Mouse (Mus musculus) lung, embryonic 15.5 days (tissue): ENCODE results near the gene Runx1. TPM values are rescaled to one million over a fixed set of nuclear protein-coding genes. Genes with fewer than 3 reads are reported as not detected.

Experiments
- ATAC-seq: fragments of 200-750 bp; cut with Nextera tagmentation; 2 replicates; pipeline ENCODE4 v1.8.0; 2017; ENCODE audit warnings: moderate number of reproducible peaks, borderline replicate concordance; ENCODE audit not compliant: low FRiP score, low TSS enrichment; ENCODE audit errors: extremely low read depth
- H3K27ac ChIP-seq: fragments of 300-500 bp; sonication (generic); 2 replicates; pipeline ENCODE4 v1.5.1; 2015; ENCODE audit warnings: moderate library complexity, mild to moderate bottlenecking, inconsistent platforms
- H3K27me3 ChIP-seq: fragments of 300-500 bp; sonication (generic); 2 replicates; pipeline ENCODE4 v1.6.1; 2015; ENCODE audit warnings: inconsistent platforms
- H3K36me3 ChIP-seq: fragments of 300-500 bp; sonication (generic); 2 replicates; pipeline ENCODE4 v1.6.1; 2015; ENCODE audit warnings: inconsistent platforms
- H3K4me1 ChIP-seq: fragments of 300-500 bp; sonication (generic); 2 replicates; pipeline ENCODE4 v1.6.1; 2015; ENCODE audit warnings: inconsistent platforms
- H3K4me2 ChIP-seq: fragments of 300-500 bp; sonication (generic); 2 replicates; pipeline ENCODE4 v1.6.1; 2015; ENCODE audit warnings: inconsistent platforms, mild to moderate bottlenecking, moderate library complexity
- H3K4me3 ChIP-seq: fragments of 300-500 bp; sonication (generic); 2 replicates; pipeline ENCODE4 v1.5.1; 2015; ENCODE audit warnings: mild to moderate bottlenecking, inconsistent platforms
- H3K9ac ChIP-seq: fragments of 300-500 bp; sonication (generic); 2 replicates; pipeline ENCODE4 v1.6.1; 2015; ENCODE audit warnings: inconsistent platforms
- H3K9me3 ChIP-seq: fragments of 300-500 bp; sonication (generic); 2 replicates; pipeline ENCODE4 v1.6.1; 2016; ENCODE audit warnings: inconsistent platforms
- WGBS: fragments of 180-500 bp; shearing (Covaris S2); methylation state at CpG from one replicate; pipeline ENCODE4 v1.1.7; 2015; 5-methylcytosine and 5-hydroxymethylcytosine counted together
- polyA plus RNA-seq: library from polyadenylated mRNA; unstranded; fragments of >200 nt; fragmentation: Nextera tagmentation; extraction: Ambion mirVana; gene quantifications from 2 replicates; pipeline ENCODE4 v1.2.1, GENCODE M21; 2015

Gene Runx1
- polyA plus RNA-seq, 1 experiment from 2014 or later = 10.6 TPM

DNA sequence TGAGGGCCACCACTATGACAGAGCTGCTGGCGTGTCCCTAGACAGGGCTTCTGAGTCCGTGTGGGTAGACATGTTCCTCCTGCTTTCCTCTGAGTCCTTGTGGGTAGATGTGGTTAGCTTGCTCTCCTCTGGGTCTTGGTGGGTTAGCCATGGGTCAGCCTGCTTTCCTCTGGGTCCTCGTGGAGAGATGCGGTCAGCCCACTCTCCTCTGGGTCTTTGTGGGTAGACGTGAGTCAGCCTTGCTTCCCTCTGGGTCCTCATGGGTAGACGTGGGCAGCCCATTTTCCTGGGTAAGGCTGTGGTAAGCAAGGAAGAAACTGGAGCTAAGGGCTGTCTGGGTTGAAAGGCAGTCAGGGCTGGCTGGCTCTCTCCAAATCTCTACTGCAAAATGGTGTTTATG, 26.3 kb upstream of the Runx1 start:
- WGBS = 92% methylated on average over 6 of the region's 6 CpGs
- no peaks in the 10 kb centered on the region for H3K27me3 ChIP-seq

GRCm38 (mm10) chr16:92850416-92850815, 24.5 kb upstream of the Runx1 start:
- Histone ChIP-seq H3K9ac (no peak overlapping the region), H3K9me3 (no peaks in the 10 kb centered on the region), H3K27me3 (no peaks in the 10 kb centered on the region), H3K4me2 (no peak overlapping the region), H3K4me3 (no peak overlapping the region), H3K36me3 (no peaks in the 10 kb centered on the region), H3K27ac (no peak overlapping the region), H3K4me1 (peaks cover 17% of the 10 kb centered on the region)
- peak; percentile 69 for ATAC-seq
- WGBS = 31% methylated on average over 3 of the region's 3 CpGs

More for the DNA sequence above, 26.3 kb upstream of the Runx1 start:
- ATAC-seq = no peak
- Histone ChIP-seq H3K4me3 (no peak overlapping the region), H3K36me3 (no peaks in the 10 kb centered on the region), H3K27ac (no peak overlapping the region), H3K4me1 (peaks cover 8% of the 10 kb centered on the region; the same call in 1 of the 2 replicates), H3K9ac (no peak overlapping the region), H3K4me2 (no peak overlapping the region), H3K9me3 (no peaks in the 10 kb centered on the region)

DNA sequence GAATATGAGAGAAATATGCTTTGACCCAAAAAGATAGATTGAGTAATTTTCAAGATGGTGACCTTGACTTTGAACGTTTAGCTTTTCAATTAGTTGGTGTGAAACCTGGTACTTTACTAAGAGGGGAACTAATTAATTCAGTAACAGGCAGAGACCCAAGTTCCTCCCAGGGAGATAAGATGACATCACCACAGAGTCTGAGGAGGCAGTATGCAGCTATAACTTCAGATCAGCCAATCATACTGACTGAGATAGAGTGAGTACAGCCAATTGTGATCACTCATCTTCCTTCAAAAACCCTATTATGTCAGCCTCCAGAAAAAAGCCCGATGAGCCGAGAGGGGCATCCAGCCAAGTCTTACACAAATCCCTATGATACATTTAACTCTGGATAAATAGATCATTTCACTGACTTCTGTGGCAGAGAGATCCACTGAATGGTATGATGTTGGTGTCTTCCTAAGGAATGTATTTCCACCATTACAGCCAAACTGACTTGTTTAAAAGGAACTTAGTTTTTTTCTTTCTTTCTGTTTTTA, 21.9 kb upstream of the Runx1 start:
- Histone ChIP-seq H3K4me3 (no peak overlapping the region), H3K4me1 (peaks cover 24% of the 10 kb centered on the region), H3K9me3 (no peaks in the 10 kb centered on the region), H3K27me3 (no peaks in the 10 kb centered on the region), H3K27ac (no peak overlapping the region), H3K9ac (no peak overlapping the region), H3K4me2 (no peak overlapping the region), H3K36me3 (no peaks in the 10 kb centered on the region)
- 52% methylated on average over 3 of the region's 3 CpGs for WGBS
- no peak for ATAC-seq

DNA sequence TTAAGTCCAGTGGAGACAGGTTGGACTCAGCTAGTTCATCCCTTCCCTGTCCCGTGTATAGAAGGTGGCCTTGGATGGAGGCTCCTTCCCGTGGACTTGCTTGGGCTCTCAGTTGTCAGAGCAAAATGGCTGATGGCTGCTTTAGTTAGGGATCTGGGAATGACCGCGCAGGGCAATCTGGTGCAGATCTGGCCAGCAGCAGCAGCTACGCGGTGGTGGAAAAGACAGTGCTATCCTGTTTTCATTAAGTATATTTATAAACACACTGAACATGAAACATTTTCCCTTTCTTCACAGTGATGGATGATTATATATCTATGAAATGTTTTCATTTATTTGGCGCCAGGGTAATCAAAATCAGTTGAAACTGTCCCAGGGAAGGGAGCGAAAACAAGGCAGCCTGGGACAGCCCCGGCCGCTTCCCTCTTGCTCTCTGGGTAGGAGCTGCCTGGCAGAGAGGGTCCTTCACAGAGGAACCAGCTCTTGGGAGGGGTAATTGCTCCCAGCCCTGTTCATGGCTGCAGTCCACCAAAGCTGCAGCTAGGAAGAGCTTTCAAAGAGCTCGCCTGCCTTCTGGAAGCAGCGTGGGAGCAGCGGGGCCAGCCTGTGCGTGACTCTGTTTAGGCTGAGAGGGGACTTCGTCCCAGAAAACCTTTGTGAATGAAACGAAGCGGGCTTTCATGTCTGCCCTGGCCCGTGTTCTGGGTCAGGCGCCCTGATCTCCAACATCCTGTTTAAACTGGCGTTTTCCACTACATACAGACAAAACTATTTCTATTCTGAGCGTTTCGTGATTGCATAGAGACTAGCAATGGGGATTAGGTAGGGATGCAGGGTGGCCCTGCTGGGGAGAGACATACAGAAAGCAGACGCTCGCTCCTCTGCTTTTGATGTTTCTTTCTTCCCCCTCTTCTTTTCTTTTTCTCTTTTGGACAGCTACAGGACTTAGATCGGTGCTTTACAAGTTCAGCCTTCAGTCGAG, 19.6 kb upstream of the Runx1 start:
- Histone ChIP-seq H3K4me1 (peaks cover 24% of the 10 kb centered on the region), H3K4me2 (peak overlapping the region; percentile 40), H3K4me3 (no peak overlapping the region), H3K27ac (peak overlapping the region; percentile 86), H3K36me3 (no peaks in the 10 kb centered on the region), H3K9ac (no peak overlapping the region), H3K9me3 (no peaks in the 10 kb centered on the region), H3K27me3 (no peaks in the 10 kb centered on the region)
- WGBS = 23% methylated on average over 26 of the region's 26 CpGs
- peak; percentile 85 for ATAC-seq

GRCm38 (mm10) chr16:92838709-92839108, 12.8 kb upstream of the Runx1 start:
- no peaks in the 10 kb centered on the region for H3K27me3 ChIP-seq
- no peak for ATAC-seq
- H3K27ac ChIP-seq = no peak overlapping the region
- no peaks in the 10 kb centered on the region for H3K9me3 ChIP-seq
- no peak overlapping the region for H3K4me2 ChIP-seq
- no peak overlapping the region for H3K9ac ChIP-seq
- H3K4me3 ChIP-seq = no peak overlapping the region
- H3K36me3 ChIP-seq = no peaks in the 10 kb centered on the region
- H3K4me1 ChIP-seq = no peaks in the 10 kb centered on the region

DNA sequence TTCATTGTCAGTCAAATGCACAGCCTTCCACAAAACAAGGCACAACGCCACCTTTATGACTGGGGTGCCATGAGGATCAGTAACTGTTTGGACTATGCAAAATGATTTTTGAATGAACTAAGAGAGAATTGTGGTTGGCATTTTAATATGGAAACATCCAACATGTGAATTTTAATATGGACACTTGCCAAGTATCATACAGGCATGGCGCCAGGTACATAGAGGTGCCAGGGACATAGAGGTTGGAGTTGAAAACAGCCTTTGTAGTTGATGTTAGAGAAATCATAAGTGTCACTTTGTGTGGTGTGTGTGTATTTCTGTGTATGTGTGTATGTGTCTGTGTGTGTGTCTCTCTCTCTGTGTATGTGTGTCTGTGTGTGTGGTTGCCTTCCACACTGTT, 5.4 kb upstream of the Runx1 start:
- no peak for ATAC-seq
- no peak overlapping the region for H3K9ac ChIP-seq

DNA sequence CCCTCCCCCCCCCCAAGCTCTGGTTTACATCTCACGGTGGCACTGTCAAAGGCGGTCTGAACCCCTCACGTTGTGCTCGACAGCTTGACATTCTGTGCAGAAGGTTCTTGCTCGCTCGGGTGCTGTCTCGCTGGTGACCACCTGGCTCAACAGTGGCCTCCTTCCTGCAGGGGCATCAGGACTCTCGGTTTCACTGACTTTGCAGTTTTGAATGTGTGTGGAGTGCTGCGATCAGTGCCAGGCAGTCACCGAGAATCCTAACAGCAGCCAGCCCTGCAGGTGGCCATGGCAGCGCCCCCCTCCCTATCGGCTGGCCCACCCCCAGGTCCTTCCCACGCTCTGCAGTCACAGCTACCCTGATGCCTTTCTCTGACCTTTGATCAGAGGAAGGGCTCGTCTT, 4.5 kb upstream of the Runx1 start:
- 40% methylated on average over 14 of the region's 14 CpGs for WGBS
- no peak overlapping the region for H3K9ac ChIP-seq
- no peaks in the 10 kb centered on the region for H3K9me3 ChIP-seq
- H3K4me3 ChIP-seq = no peak overlapping the region
- ATAC-seq = no peak
- no peak overlapping the region for H3K4me2 ChIP-seq
- 0 out of 2 replicates have a peak, but pooled peaks cover 7% of the 10 kb centered on the region for H3K4me1 ChIP-seq
- no peaks in the 10 kb centered on the region for H3K36me3 ChIP-seq
- H3K27me3 ChIP-seq = no peaks in the 10 kb centered on the region
- no peak overlapping the region for H3K27ac ChIP-seq

More for the DNA sequence above, 5.4 kb upstream of the Runx1 start:
- Histone ChIP-seq H3K36me3 (no peaks in the 10 kb centered on the region), H3K4me2 (no peak overlapping the region), H3K27ac (no peak overlapping the region), H3K4me3 (no peak overlapping the region), H3K4me1 (0 out of 2 replicates have a peak, but pooled peaks cover 7% of the 10 kb centered on the region), H3K9me3 (no peaks in the 10 kb centered on the region), H3K27me3 (no peaks in the 10 kb centered on the region)
- 80% methylated on average over 2 of the region's 2 CpGs for WGBS

- Histone ChIP-seq H3K9me3 (no peaks in the 10 kb centered on the region), H3K27me3 (no peaks in the 10 kb centered on the region), H3K9ac (no peak overlapping the region), H3K4me2 (no peak overlapping the region), H3K4me1 (0 out of 2 replicates have a peak, but pooled peaks cover 10% of the 10 kb centered on the region), H3K4me3 (no peak overlapping the region), H3K27ac (no peak overlapping the region), H3K36me3 (no peaks in the 10 kb centered on the region)
- no peak for ATAC-seq
- WGBS = 57% methylated on average over 8 of the region's 8 CpGs
Measured at GRCm38 (mm10) chr16:92828308-92828862, 2.4 kb upstream of the Runx1 start.

DNA sequence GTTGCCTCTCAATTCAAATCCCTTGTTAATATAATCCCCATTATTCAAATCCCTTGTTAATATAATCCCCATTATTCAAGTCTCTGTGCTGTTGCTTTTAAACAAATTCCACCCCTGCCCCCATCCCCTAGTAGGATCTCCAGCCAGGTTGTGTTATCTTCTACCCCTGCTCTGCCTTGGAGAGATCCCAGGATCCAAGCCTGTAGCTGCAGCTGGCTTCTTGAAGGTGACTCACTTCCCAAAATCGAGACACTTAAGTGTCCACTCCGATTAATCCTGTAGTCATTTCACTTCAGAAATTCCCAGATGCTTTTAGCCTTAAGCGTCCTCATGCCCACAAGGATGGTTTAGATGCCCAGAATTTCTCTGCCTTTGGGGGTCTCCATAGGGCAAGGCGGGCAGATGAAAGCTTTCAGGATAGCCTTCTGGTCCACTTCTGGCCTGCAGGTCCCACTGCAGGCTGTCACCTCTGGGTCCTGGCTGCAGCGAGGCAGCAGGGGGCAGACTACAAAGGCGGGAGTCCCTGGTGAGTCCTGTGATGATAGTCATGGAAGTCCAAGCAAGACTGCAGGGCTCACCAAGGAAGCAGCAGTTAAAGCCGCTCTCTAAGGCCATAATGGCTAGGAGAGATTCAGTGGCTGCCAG, 1.8 kb upstream of the Runx1 start:
- Histone ChIP-seq H3K9me3 (no peaks in the 10 kb centered on the region), H3K4me3 (no peak overlapping the region), H3K27ac (no peak overlapping the region), H3K27me3 (no peaks in the 10 kb centered on the region), H3K9ac (no peak overlapping the region), H3K4me2 (no peak overlapping the region), H3K4me1 (0 out of 2 replicates have a peak, but pooled peaks cover 11% of the 10 kb centered on the region), H3K36me3 (no peaks in the 10 kb centered on the region)
- ATAC-seq = no peak
- WGBS = 58% methylated on average over 7 of the region's 7 CpGs

DNA sequence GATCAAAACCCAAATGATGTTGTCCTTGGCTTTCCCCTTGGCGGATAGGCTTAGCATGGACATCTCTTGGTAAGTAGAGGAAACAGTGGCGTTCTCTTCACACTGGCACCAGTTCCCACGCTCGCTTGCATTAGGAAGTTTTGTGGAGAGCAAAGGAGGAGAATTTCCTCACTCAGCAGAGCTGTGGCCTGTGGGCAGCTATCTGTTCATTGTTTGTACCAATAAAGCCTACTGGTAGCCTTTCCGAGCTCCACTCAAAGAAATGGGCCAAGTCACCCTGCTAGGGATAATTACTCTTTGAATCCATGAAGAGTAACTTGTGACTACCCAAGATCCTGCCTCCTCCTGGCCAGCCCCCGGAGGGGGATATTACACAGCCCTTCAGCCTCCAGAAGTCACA, 734 bp upstream of the Runx1 start:
- no peaks in the 10 kb centered on the region for H3K9me3 ChIP-seq
- no peaks in the 10 kb centered on the region for H3K27me3 ChIP-seq
- no peak overlapping the region for H3K9ac ChIP-seq
- H3K4me3 ChIP-seq = no peak overlapping the region
- ATAC-seq = no peak
- 91% methylated on average over 6 of the region's 6 CpGs for WGBS
- H3K4me2 ChIP-seq = no peak overlapping the region
- no peaks in the 10 kb centered on the region for H3K36me3 ChIP-seq
- H3K27ac ChIP-seq = no peak overlapping the region
- H3K4me1 ChIP-seq = 0 out of 2 replicates have a peak, but pooled peaks cover 14% of the 10 kb centered on the region

DNA sequence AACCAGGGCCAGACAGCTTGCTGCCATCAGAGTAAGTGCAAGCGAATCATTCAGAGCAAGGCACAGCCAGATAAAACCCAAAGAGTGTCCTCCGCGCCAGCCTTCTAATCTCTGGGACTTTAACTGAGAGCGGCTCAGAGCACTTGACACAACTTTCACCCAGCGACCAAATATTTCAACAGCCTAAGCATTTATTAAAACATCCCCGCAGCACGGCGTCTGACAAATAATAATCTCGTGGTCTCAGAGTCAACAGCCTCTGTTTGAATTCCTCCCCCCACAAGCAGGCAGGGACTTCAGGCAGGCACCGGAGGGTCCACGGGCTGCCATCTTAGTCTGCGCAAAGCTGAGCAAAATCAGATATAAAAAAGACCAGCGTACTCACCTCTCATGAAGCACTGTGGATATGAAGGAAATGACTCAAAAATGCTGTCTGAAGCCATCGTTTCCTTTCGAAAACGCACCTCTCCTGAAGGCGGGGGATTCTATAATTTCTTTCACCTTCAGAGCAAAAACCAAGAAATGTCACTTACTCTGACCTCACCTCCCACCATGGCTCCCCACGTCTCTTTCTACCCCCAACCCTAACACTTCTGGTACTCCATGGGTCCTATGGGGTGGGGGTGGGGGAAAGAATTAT, 625 bp downstream of the Runx1 start:
- Histone ChIP-seq H3K9me3 (no peaks in the 10 kb centered on the region), H3K4me2 (peak overlapping the region; percentile 24), H3K27ac (peak overlapping the region; percentile 16; the same call in 1 of the 2 replicates), H3K4me1 (0 out of 2 replicates have a peak, but pooled peaks cover 10% of the 10 kb centered on the region), H3K36me3 (no peaks in the 10 kb centered on the region), H3K9ac (no peak overlapping the region), H3K27me3 (no peaks in the 10 kb centered on the region), H3K4me3 (0 out of 2 replicates have a peak overlapping the region, but pooled peaks have one; percentile 1)
- ATAC-seq = no peak
- WGBS = 56% methylated on average over 18 of the region's 18 CpGs
